Mouse (Mus musculus): ENCODE results near the gene 4930544D05Rik. TPM values are rescaled to one million over a fixed set of nuclear protein-coding genes. Genes with fewer than 3 reads are reported as not detected.

Gene 4930544D05Rik
- polyA plus RNA-seq, 1 experiment from 2014 or later, result not detected

DNA sequence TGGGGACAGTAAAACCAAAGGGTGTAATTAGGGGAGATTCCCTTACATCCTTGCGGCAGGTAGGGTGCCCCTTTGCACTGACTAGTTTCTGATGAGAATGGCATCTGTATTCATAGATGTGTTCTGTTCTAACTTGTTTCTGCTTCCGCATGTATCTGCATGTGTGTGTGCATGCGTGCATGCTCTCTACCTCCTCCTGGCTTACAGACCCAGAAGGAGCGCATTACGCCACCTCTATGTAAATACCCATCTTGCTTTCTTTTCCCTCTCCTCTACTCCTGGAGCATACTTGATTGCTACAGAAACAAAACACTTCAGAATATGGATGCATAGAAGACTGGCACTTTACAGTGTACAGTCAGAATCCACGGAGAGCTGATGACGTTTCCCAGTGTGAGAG, 31.9 kb upstream of the 4930544D05Rik start:
- WGBS, result 95% methylated on average over 7 of the region's 7 CpGs
- Histone ChIP-seq H3K27ac (replicated peaks) (no peak overlapping the region), H3K36me3 (no peaks in the 10 kb centered on the region), H3K27me3 (ENCODE audit: low read depth, poor library complexity, severe bottlenecking) (no peaks in the 10 kb centered on the region), H3K4me1 (peaks cover 28% of the 10 kb centered on the region), H3K4me3 (no peak overlapping the region), H3K9me3 (replicated peaks) (no peaks in the 10 kb centered on the region)
- DNase-seq (ENCODE audit: low spot score), result no peak

DNA sequence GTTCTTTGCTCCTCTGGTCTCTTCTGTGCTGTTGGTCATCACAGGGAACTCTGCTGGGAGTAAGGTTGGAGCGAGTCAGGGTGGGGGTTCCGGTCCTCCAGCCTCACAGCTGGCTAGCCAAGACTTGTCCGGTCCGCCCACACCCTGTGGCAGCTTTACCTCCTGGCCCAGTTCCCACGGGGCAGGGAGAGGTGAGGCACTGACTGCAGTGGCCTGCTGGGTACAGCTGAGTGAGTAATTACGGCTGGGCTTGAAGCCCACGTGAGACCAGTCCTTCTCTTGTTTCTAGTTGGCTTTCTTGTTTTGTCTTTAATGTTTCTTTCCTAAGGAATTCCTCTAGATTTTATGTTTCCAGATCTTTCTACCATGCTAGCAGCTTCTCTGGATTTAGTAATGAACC, 30.2 kb upstream of the 4930544D05Rik start:
- no peaks in the 10 kb centered on the region for H3K36me3 ChIP-seq
- H3K4me1 ChIP-seq, result peaks cover 19% of the 10 kb centered on the region
- no peaks in the 10 kb centered on the region for H3K27me3 ChIP-seq (ENCODE audit: low read depth, poor library complexity, severe bottlenecking)
- no peaks in the 10 kb centered on the region for H3K9me3 ChIP-seq (replicated peaks)
- H3K27ac ChIP-seq (replicated peaks), result peak overlapping the region; percentile 43; the same call in 1 of the 2 replicates
- WGBS, result 71% methylated on average over 7 of the region's 7 CpGs
- no peak for DNase-seq (ENCODE audit: low spot score)
- H3K4me3 ChIP-seq, result no peak overlapping the region

DNA sequence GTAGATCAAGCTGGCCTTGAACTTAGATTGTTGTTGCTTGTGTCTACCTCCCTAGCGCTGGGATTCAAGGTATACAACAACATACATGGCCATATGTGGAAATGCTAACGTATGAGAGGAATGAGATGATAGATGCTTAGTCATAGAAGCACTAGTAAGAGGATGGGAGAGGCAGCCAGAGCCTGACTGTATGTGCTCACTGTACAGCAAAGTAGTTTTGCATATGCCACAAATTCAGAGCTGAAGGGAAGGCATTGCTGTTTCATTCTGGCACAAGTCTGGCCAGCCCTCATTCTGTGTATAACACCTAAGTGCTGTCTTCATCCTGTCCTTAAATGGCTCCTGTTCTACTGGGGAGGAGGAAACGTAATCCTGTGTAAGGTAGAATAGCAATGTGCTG, 29.4 kb upstream of the 4930544D05Rik start:
- no peaks in the 10 kb centered on the region for H3K27me3 ChIP-seq (ENCODE audit: low read depth, poor library complexity, severe bottlenecking)
- no peak overlapping the region for H3K4me3 ChIP-seq
- H3K9me3 ChIP-seq (replicated peaks), result no peaks in the 10 kb centered on the region
- WGBS, result 84% methylated on average over 3 of the region's 3 CpGs
- peaks cover 13% of the 10 kb centered on the region for H3K4me1 ChIP-seq
- no peak for DNase-seq (ENCODE audit: low spot score)
- H3K36me3 ChIP-seq, result no peaks in the 10 kb centered on the region
- H3K27ac ChIP-seq (replicated peaks), result no peak overlapping the region

DNA sequence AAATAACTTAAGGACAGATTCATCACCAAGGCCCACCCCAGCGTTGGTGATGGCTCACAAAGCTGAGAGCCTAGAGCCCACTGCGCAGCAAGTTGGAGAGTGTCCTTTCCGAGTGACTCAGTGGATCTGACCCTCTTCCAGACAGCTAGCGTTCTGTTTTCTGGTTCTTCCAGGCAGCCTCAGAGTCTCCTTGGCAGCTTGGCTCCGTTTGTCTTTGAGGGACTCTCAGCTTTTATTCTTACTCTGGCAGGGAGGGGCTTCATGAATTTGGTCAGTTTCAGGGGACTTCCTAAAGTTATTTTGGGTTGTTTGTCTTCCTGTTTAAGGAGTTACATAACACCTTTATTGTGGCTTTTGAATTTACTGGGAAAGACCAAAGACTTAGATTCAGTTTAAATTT, 28.7 kb upstream of the 4930544D05Rik start:
- Histone ChIP-seq H3K27me3 (ENCODE audit: low read depth, poor library complexity, severe bottlenecking) (no peaks in the 10 kb centered on the region), H3K36me3 (no peaks in the 10 kb centered on the region), H3K4me3 (no peak overlapping the region), H3K9me3 (replicated peaks) (no peaks in the 10 kb centered on the region), H3K4me1 (peaks cover 13% of the 10 kb centered on the region), H3K27ac (replicated peaks) (no peak overlapping the region)
- 87% methylated on average over 5 of the region's 5 CpGs for WGBS
- DNase-seq (ENCODE audit: low spot score), result no peak

DNA sequence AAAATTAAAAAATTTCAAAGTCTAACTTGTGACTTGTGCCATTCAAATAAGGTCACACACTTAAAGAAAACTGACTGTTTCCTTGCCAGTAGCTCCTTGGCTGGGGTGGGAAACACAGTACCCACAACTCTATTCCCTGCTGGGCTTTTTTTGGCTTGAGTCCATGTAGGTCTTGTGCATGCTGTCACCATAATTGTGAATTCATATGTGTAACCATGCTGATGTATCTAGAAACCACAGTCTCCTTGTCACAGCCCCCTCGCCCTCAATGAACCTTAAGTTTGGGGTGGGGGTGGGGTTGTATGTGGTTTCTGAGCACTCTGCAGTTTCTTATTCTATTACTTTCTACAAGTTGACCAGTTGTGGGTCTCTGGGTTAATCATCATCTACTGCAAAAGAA, 23.9 kb upstream of the 4930544D05Rik start:
- Histone ChIP-seq H3K36me3 (no peaks in the 10 kb centered on the region), H3K27me3 (ENCODE audit: low read depth, poor library complexity, severe bottlenecking) (no peaks in the 10 kb centered on the region), H3K4me3 (no peak overlapping the region), H3K27ac (replicated peaks) (no peak overlapping the region), H3K4me1 (peaks cover 10% of the 10 kb centered on the region), H3K9me3 (replicated peaks) (no peaks in the 10 kb centered on the region)
- no peak for DNase-seq (ENCODE audit: low spot score)
- 90% methylated on average over 1 of the region's 1 CpGs for WGBS

DNA sequence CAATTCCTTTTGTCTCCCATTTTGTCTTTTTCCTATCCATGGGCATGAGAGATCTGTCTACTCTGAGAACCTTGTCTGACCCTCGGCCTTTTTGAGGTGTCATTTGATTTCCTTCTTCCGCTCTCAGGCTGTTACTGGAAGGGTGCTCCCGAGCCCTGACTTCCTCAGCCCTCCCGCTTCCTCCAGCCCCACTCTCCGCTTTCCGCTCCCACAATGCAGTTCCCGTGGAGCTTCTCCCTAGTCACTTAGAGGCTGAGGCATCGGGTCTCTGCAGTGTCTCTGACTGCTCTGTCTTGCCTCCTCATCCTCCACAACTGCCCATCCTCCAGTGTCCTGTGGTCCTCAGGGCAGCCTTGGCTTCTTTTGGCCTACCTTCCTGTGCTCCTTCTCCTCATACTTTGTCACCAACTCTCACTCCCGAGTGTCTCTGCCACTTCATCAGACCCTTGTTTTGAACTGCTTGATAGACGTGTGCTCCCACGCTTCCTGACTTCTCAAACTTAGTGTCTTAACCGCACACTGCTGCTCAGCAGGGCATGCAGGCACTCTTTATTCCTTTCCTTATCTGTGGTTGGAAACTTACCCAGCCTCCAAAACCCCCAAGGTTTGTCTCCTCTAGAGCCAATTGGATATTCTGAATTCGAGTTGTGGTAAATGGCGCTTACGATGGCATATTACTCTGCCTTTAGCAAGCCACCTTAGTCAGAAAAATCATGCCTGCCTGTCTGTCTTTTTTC, 21.2 kb upstream of the 4930544D05Rik start:
- 85% methylated on average over 15 of the region's 15 CpGs for WGBS
- H3K36me3 ChIP-seq, result peaks cover 25% of the 10 kb centered on the region
- no peaks in the 10 kb centered on the region for H3K9me3 ChIP-seq (replicated peaks)
- peaks cover 11% of the 10 kb centered on the region for H3K4me1 ChIP-seq
- H3K27me3 ChIP-seq (ENCODE audit: low read depth, poor library complexity, severe bottlenecking), result no peaks in the 10 kb centered on the region
- H3K4me3 ChIP-seq, result no peak overlapping the region
- no peak for DNase-seq (ENCODE audit: low spot score)
- no peak overlapping the region for H3K27ac ChIP-seq (replicated peaks)

DNA sequence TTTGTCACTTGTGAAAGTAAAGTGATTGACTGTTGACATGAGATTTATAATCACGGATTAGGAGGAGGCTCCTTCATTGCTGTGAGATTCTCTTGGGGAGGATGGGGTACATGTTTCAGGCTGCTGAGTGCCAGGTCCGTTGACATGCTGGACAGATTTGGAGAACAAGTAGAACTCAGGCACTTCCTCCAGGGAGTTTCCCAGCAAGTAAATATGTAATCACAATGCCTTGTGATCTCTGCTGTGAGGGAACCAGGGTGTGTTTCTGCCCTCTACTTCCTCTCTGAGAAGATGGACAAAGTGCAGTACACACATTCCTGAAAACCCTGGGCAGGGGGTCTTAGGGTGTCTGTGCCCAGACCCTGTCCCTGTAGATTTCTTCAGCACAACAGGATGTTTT, 20.0 kb upstream of the 4930544D05Rik start:
- DNase-seq (ENCODE audit: low spot score), result no peak
- Histone ChIP-seq H3K4me1 (peaks cover 11% of the 10 kb centered on the region), H3K36me3 (peaks cover 27% of the 10 kb centered on the region), H3K9me3 (replicated peaks) (no peaks in the 10 kb centered on the region), H3K27ac (replicated peaks) (no peak overlapping the region), H3K27me3 (ENCODE audit: low read depth, poor library complexity, severe bottlenecking) (no peaks in the 10 kb centered on the region), H3K4me3 (no peak overlapping the region)
- 82% methylated on average over 2 of the region's 2 CpGs for WGBS

DNA sequence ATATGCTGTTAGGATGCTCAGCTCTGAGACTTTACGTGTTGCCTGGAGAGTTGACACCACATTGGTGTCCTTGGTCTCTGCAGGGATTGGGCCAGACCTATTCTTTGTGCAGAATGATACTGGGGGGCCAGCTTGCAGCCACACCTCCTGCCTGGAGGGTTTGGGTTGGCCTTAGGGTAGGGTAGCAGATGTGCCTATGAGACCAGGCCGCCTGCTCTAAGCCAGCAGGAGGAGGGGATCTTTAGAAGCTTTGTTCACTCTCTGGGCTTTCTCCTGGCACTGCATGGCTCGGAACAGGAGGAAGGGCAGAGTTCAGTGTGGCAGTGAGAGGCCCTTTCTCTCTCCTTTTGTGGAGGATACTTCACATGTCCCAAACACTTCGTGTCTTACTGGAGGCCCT, 19.6 kb upstream of the 4930544D05Rik start:
- peak overlapping the region; percentile 59; the same call in 1 of the 2 replicates for H3K27ac ChIP-seq (replicated peaks)
- DNase-seq (ENCODE audit: low spot score), result no peak
- peaks cover 27% of the 10 kb centered on the region for H3K36me3 ChIP-seq
- H3K4me3 ChIP-seq, result 0 out of 2 replicates have a peak overlapping the region, but pooled peaks have one; percentile 16
- no peaks in the 10 kb centered on the region for H3K27me3 ChIP-seq (ENCODE audit: low read depth, poor library complexity, severe bottlenecking)
- H3K4me1 ChIP-seq, result peaks cover 11% of the 10 kb centered on the region
- 56% methylated on average over 4 of the region's 4 CpGs for WGBS
- H3K9me3 ChIP-seq (replicated peaks), result no peaks in the 10 kb centered on the region

DNA sequence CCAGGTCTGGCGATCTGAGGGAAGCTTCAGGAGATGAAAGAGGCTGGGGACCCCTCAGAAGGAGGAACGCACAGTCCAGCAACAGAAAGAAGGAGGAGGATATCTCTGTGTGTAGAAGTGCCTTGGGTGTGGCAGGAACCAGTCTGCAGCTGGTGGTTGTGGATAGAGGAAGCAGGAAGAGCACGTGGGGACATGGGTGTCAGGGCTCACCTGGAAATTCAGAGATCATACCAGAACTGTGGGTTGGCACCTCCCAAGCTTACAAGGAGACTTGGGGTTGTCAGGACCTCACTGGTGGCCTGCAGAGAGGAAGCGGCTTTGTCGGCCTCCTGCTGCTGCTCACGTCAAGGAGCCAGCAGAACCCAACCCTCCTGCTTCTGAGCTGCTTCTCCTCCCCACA, 18.3 kb upstream of the 4930544D05Rik start:
- no peak overlapping the region for H3K4me3 ChIP-seq
- H3K36me3 ChIP-seq, result peaks cover 39% of the 10 kb centered on the region
- WGBS, result 82% methylated on average over 6 of the region's 6 CpGs

DNA sequence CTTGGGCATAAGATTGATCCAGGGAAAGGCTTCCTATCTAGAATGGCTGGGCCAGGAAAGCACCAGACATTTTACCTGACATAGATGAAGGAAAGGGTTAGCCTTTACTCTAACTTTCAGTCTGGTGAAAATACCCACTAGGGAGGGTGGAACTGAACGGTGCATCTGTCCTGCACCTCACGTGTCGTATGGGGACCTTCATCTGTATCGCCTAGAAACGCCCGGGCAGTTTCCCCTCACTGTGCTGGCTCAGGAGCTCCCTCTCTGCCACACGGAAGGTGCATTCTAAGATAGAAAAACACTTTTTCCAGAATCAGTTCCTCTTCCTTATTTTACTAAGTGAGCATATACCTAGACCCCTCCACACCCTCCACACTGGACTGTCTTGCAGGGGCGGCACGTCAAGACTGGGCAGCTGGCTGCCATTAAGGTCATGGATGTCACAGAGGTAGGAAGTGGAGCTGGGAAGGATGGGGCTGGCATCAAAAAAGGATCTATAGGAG, 17.1 kb upstream of the 4930544D05Rik start:
- Histone ChIP-seq H3K4me1 (peaks cover 11% of the 10 kb centered on the region), H3K27ac (replicated peaks) (no peak overlapping the region), H3K36me3 (peaks cover 44% of the 10 kb centered on the region), H3K27me3 (ENCODE audit: low read depth, poor library complexity, severe bottlenecking) (no peaks in the 10 kb centered on the region), H3K4me3 (no peak overlapping the region), H3K9me3 (replicated peaks) (no peaks in the 10 kb centered on the region)
- no peak for DNase-seq (ENCODE audit: low spot score)
- WGBS, result 88% methylated on average over 9 of the region's 9 CpGs

More for the DNA sequence above, 18.3 kb upstream of the 4930544D05Rik start:
- Histone ChIP-seq H3K9me3 (replicated peaks) (no peaks in the 10 kb centered on the region), H3K4me1 (peaks cover 11% of the 10 kb centered on the region), H3K27me3 (ENCODE audit: low read depth, poor library complexity, severe bottlenecking) (no peaks in the 10 kb centered on the region), H3K27ac (replicated peaks) (no peak overlapping the region)
- no peak for DNase-seq (ENCODE audit: low spot score)

DNA sequence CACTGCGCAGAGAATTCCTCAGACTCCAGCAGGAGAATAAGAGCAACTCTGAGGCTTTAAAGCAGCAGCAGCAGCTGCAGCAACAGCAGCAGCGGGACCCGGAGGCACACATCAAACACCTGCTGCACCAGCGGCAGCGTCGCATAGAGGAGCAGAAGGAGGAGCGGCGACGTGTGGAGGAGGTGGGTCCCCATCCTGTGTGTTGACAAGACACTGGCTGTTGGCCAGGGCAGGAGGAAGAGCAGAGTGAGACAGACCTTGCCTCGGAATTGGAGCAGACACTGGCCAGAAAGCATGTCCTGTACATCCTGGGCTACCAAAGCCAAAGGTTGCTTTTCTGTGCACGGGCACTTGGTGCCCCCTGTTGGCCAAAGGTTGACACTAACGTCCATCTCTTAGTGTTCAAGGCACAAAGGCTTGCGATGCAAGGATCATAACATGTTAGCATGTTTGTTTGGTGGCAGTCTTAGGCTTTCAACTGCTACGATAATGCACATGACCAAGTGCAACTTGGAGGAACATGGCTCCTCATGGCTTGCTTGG, 10.6 kb upstream of the 4930544D05Rik start:
- no peaks in the 10 kb centered on the region for H3K9me3 ChIP-seq (replicated peaks)
- 0 out of 2 replicates have a peak overlapping the region, but pooled peaks have one; percentile 17 for H3K27ac ChIP-seq (replicated peaks)
- WGBS, result 70% methylated on average over 14 of the region's 14 CpGs
- no peaks in the 10 kb centered on the region for H3K27me3 ChIP-seq (ENCODE audit: low read depth, poor library complexity, severe bottlenecking)
- peak; percentile 70 for DNase-seq (ENCODE audit: low spot score)
- no peaks in the 10 kb centered on the region for H3K4me1 ChIP-seq
- H3K36me3 ChIP-seq, result peaks cover 82% of the 10 kb centered on the region
- no peak overlapping the region for H3K4me3 ChIP-seq

DNA sequence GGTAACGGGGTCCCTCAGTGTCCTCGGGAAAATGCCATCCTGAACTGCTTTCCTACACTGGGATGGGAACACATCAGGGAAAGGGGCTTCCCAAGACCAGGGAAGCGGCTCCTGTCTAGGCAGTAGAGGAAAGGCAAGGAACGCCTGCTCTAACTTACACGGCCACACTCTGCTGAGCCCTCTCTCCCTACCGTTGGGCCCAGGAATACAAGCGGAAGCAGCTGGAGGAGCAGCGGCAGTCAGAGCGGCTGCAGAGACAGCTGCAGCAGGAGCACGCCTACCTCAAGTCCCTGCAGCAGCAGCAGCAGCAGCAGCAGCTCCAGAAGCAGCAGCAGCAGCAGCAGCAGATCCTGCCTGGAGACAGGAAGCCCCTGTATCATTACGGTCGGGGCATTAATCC, 8.9 kb upstream of the 4930544D05Rik start:
- Histone ChIP-seq H3K4me3 (no peak overlapping the region), H3K9me3 (replicated peaks) (no peaks in the 10 kb centered on the region), H3K27ac (replicated peaks) (no peak overlapping the region), H3K36me3 (peaks cover 92% of the 10 kb centered on the region), H3K27me3 (ENCODE audit: low read depth, poor library complexity, severe bottlenecking) (no peaks in the 10 kb centered on the region), H3K4me1 (no peaks in the 10 kb centered on the region)
- no peak for DNase-seq (ENCODE audit: low spot score)
- WGBS, result 82% methylated on average over 12 of the region's 12 CpGs

DNA sequence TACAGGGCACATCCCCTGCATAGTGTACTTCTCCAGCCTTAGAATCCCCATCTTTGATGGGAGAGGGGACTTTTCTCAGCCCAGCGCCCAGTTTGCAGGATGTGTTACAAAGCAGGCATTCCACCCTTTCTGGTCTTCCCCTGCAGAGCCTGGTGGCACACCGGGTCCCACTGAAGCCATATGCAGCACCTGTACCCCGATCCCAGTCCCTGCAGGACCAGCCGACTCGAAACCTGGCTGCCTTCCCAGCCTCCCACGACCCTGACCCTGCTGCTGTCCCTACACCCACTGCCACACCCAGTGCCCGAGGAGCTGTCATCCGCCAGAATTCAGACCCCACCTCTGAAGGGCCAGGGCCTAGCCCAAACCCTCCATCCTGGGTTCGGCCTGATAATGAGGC, 8.0 kb upstream of the 4930544D05Rik start:
- no peaks in the 10 kb centered on the region for H3K9me3 ChIP-seq (replicated peaks)
- H3K27me3 ChIP-seq (ENCODE audit: low read depth, poor library complexity, severe bottlenecking), result no peaks in the 10 kb centered on the region
- no peak overlapping the region for H3K27ac ChIP-seq (replicated peaks)
- WGBS, result 91% methylated on average over 9 of the region's 9 CpGs
- H3K36me3 ChIP-seq, result peaks cover 95% of the 10 kb centered on the region
- no peak for DNase-seq (ENCODE audit: low spot score)
- H3K4me3 ChIP-seq, result no peak overlapping the region
- H3K4me1 ChIP-seq, result no peaks in the 10 kb centered on the region
